Mouse (Mus musculus): ENCODE measurements around the gene E130308A19Rik.

The E130308A19Rik gene

GRCm38 (mm10) chr4:59682950-59683349 is 56.9 kb downstream of the E130308A19Rik start:
- no peak for DNase-seq (ENCODE audit: low spot score)

- no peak for DNase-seq (ENCODE audit: low spot score)
Observed at GRCm38 (mm10) chr4:59684306-59684705, 58.3 kb downstream of the E130308A19Rik start.

- DNase-seq (ENCODE audit: low spot score), result no peak
Observed at GRCm38 (mm10) chr4:59686716-59687115, 60.7 kb downstream of the E130308A19Rik start.

- no peak for DNase-seq (ENCODE audit: low spot score)
Observed at GRCm38 (mm10) chr4:59689055-59689454, 63.0 kb downstream of the E130308A19Rik start.

GRCm38 (mm10) chr4:59690145-59690544 is 64.1 kb downstream of the E130308A19Rik start:
- no peak for DNase-seq (ENCODE audit: low spot score)

- DNase-seq (ENCODE audit: low spot score), result no peak
Observed at GRCm38 (mm10) chr4:59696846-59697245, 70.8 kb downstream of the E130308A19Rik start.

GRCm38 (mm10) chr4:59697869-59698268 is 71.9 kb downstream of the E130308A19Rik start:
- peak; percentile 11 for DNase-seq (ENCODE audit: low spot score)

GRCm38 (mm10) chr4:59699014-59699792 is 73.2 kb downstream of the E130308A19Rik start:
- DNase-seq (ENCODE audit: low spot score), result no peak

GRCm38 (mm10) chr4:59709321-59709720 is 83.3 kb downstream of the E130308A19Rik start:
- peak; percentile 23 for DNase-seq (ENCODE audit: low spot score)

GRCm38 (mm10) chr4:59710736-59711389 is 84.9 kb downstream of the E130308A19Rik start:
- no peak for DNase-seq (ENCODE audit: low spot score)

GRCm38 (mm10) chr4:59712451-59712850 is 86.4 kb downstream of the E130308A19Rik start:
- no peak for DNase-seq (ENCODE audit: low spot score)

- no peak for DNase-seq (ENCODE audit: low spot score)
Observed at GRCm38 (mm10) chr4:59712955-59713354, 86.9 kb downstream of the E130308A19Rik start.

- no peak for DNase-seq (ENCODE audit: low spot score)
Observed at GRCm38 (mm10) chr4:59714472-59714871, 88.5 kb downstream of the E130308A19Rik start.

- no peak for DNase-seq (ENCODE audit: low spot score)
Observed at GRCm38 (mm10) chr4:59714926-59715325, 88.9 kb downstream of the E130308A19Rik start.

GRCm38 (mm10) chr4:59715531-59715930 is 89.5 kb downstream of the E130308A19Rik start:
- no peak for DNase-seq (ENCODE audit: low spot score)

- peak; percentile 33 for DNase-seq (ENCODE audit: low spot score)
Observed at GRCm38 (mm10) chr4:59717349-59717748, 91.3 kb downstream of the E130308A19Rik start.

- DNase-seq (ENCODE audit: low spot score), result no peak
Observed at GRCm38 (mm10) chr4:59718542-59718941, 92.5 kb downstream of the E130308A19Rik start.

GRCm38 (mm10) chr4:59719481-59720355 is 93.7 kb downstream of the E130308A19Rik start:
- no peak for DNase-seq (ENCODE audit: low spot score)

- DNase-seq (ENCODE audit: low spot score), result no peak
Observed at GRCm38 (mm10) chr4:59721811-59722210, 95.8 kb downstream of the E130308A19Rik start.

GRCm38 (mm10) chr4:59725579-59725978 is 99.6 kb downstream of the E130308A19Rik start:
- no peak for DNase-seq (ENCODE audit: low spot score)

- no peak for DNase-seq (ENCODE audit: low spot score)
Observed at GRCm38 (mm10) chr4:59726501-59726900, 100.5 kb downstream of the E130308A19Rik start.

GRCm38 (mm10) chr4:59727187-59727877 is 101.3 kb downstream of the E130308A19Rik start:
- DNase-seq (ENCODE audit: low spot score), result no peak

Data from adipocyte (in vitro differentiated cells).